Mouse (Mus musculus): Measurements from ENCODE around the gene Rnf123. TPM values are rescaled to one million over a fixed set of nuclear protein-coding genes. Genes with fewer than 3 reads are reported as not detected.
A peak's percentile ranks its signal among the peaks of the same experiment; 100 is the strongest.

Gene Rnf123
- polyA plus RNA-seq, 1 experiment: 33.4 TPM

DNA sequence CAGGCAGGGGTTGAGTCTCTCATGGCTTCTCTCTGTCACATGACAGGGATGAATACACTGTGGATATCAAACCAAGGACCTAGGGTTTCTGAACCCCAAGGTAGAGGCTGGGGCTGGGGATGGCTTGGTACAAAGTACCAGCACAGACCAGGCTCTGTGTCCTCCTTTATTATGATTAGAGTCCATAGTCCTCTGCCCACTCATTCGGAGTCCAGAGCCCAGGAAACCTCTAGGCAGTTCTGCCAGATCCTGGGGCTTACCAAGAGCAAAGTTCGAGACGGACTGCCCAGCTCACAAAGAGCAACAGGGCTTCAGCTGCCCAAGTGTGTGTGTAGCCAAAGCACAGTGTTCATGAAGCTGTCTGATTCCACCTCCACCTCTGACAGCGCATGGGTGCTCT is 2.1 kb upstream of the Rnf123 start:
- TF ChIP-seq MYOD1 (IDR thresholded peaks at IDR 0.05; ENCODE audit: control insufficient read depth in 1 of 3, insufficient read length in 2 of 3, low read depth in 2 of 3) (no peak), SRF (IDR thresholded peaks at IDR 0.05; ENCODE audit: control insufficient read depth, insufficient read length, low read depth) (no peak), MAX (IDR thresholded peaks at IDR 0.05; ENCODE audit: low read depth) (no peak)
- Histone ChIP-seq H3K36me3 (ENCODE audit: control insufficient read depth, insufficient read depth) (peaks cover 5% of the 10 kb centered on the region), H3K4me2 (ENCODE audit: low read depth) (no peak overlapping the region), H3ac (ENCODE audit: control insufficient read depth, insufficient read length) (no peak overlapping the region), H3K79me2 (ENCODE audit: control insufficient read depth, insufficient read depth) (no peaks in the 10 kb centered on the region), H3K4me3 (no peak overlapping the region), H3K27me3 (ENCODE audit: control insufficient read depth, insufficient read depth, insufficient read length) (no peaks in the 10 kb centered on the region)

DNA sequence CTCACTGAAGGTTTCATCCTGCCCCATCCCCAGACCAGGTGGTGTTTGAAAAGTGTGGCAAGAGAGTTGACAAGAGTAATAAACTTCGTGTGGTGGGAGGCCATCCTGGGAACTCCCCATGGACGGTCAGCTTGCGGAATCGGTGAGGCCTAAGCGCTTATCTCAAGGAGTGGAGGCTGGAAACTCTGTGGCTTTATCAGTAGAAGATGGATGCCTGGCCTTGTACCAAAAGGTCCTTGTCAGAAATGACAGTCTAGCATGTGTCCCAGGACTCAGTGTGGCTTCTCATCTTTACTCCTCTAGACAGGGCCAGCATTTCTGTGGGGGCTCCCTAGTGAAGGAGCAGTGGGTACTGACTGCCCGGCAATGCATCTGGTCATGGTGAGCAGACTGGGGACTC is 415 bp upstream of the Rnf123 start:
- Histone ChIP-seq H3ac (ENCODE audit: control insufficient read depth, insufficient read length) (no peak overlapping the region), H3K79me2 (ENCODE audit: control insufficient read depth, insufficient read depth) (peaks cover 4% of the 10 kb centered on the region), H3K36me3 (ENCODE audit: control insufficient read depth, insufficient read depth) (peaks cover 5% of the 10 kb centered on the region), H3K27me3 (ENCODE audit: control insufficient read depth, insufficient read depth, insufficient read length) (no peaks in the 10 kb centered on the region), H3K4me3 (no peak overlapping the region), H3K4me2 (ENCODE audit: low read depth) (no peak overlapping the region)
- no peak for TF ChIP-seq MYOD1 (IDR thresholded peaks at IDR 0.05; ENCODE audit: control insufficient read depth in 1 of 3, insufficient read length in 2 of 3, low read depth in 2 of 3)
- no peak for TF ChIP-seq POLR2AphosphoS2 (IDR thresholded peaks at IDR 0.05; ENCODE audit: insufficient read length, low read depth)
- TF ChIP-seq TCF12 (IDR thresholded peaks at IDR 0.05; ENCODE audit: insufficient read depth, poor library complexity, severe bottlenecking): no peak
- no peak for TF ChIP-seq USF1 (IDR thresholded peaks at IDR 0.05; ENCODE audit: low read depth)
- TF ChIP-seq POLR2A (IDR thresholded peaks at IDR 0.05; ENCODE audit: insufficient read length, low read depth): no peak
- no peak for TF ChIP-seq CEBPB (IDR thresholded peaks at IDR 0.05; ENCODE audit: insufficient read depth, poor library complexity, severe bottlenecking)
- TF ChIP-seq SRF (IDR thresholded peaks at IDR 0.05; ENCODE audit: control insufficient read depth, insufficient read length, low read depth): no peak
- TF ChIP-seq REST (IDR thresholded peaks at IDR 0.05; ENCODE audit: insufficient read depth, insufficient read length): no peak
- TF ChIP-seq MYOG (IDR thresholded peaks at IDR 0.05; ENCODE audit: control insufficient read depth in 1 of 3, insufficient read depth in 1 of 3, insufficient read length in 2 of 3, low read depth in 2 of 3): no peak

DNA sequence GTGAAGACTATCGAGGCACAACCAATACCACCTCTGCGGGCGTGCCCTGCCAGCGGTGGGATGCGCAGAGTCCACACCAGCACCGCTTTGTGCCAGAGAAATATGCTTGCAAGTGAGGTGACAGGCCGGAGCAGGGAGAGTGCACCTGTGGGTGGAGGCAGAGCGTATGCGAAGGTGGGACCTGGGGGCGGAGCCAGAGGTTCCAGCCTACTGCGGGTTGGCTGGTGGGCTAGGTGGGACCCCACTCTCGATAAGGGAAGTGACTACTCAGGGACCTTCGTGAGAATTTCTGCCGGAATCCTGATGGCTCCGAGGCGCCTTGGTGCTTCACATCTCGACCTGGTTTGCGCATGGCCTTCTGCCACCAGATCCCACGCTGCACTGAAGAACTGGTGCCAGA is 597 bp downstream of the Rnf123 start:
- no peak overlapping the region for H3K4me3 ChIP-seq
- peaks cover 8% of the 10 kb centered on the region for H3K79me2 ChIP-seq (ENCODE audit: control insufficient read depth, insufficient read depth)
- H3K36me3 ChIP-seq (ENCODE audit: control insufficient read depth, insufficient read depth): no peaks in the 10 kb centered on the region
- TF ChIP-seq E2F4 (IDR thresholded peaks at IDR 0.05; ENCODE audit: insufficient read depth) (no peak), CEBPB (IDR thresholded peaks at IDR 0.05; ENCODE audit: insufficient read depth, poor library complexity, severe bottlenecking) (no peak), TCF12 (IDR thresholded peaks at IDR 0.05; ENCODE audit: insufficient read depth, poor library complexity, severe bottlenecking) (no peak), POLR2AphosphoS2 (IDR thresholded peaks at IDR 0.05; ENCODE audit: insufficient read length, low read depth) (no peak), TCF3 (IDR thresholded peaks at IDR 0.05; ENCODE audit: insufficient read length, low read depth) (no peak), MYOD1 (IDR thresholded peaks at IDR 0.05; ENCODE audit: control insufficient read depth in 1 of 3, insufficient read length in 2 of 3, low read depth in 2 of 3) (no peak), SRF (IDR thresholded peaks at IDR 0.05; ENCODE audit: control insufficient read depth, insufficient read length, low read depth) (no peak), USF1 (IDR thresholded peaks at IDR 0.05; ENCODE audit: low read depth) (no peak), REST (IDR thresholded peaks at IDR 0.05; ENCODE audit: insufficient read depth, insufficient read length) (no peak)
- no peak overlapping the region for H3ac ChIP-seq (ENCODE audit: control insufficient read depth, insufficient read length)
- H3K27me3 ChIP-seq (ENCODE audit: control insufficient read depth, insufficient read depth, insufficient read length): no peaks in the 10 kb centered on the region
- H3K4me2 ChIP-seq (ENCODE audit: low read depth): no peak overlapping the region

DNA sequence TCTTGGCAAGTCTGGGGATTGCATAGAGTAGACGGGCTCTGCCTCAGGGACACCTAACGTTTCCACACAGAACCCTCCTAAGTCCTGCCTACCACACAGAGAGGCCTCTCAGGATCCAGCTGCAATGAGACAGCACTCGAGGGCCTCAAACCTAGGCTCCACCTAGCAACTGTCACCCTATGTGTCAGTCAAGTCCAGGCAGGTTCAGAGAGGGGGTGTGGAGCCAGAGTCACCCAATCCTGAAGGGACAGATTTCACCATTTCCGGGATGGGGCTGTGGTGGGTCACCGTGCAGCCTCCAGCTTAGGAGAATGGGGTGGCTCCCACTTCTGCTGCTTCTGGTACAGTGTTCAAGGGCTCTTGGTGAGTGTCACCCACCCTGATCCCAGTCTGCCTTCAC is 3.0 kb downstream of the Rnf123 start, which contains the start of gene Mst1:
Mst1 (plus strand) TSS at position 269 of the 400 bp plus-strand sequence.
- peaks cover 8% of the 10 kb centered on the region for H3K79me2 ChIP-seq (ENCODE audit: control insufficient read depth, insufficient read depth)
- no peak for TF ChIP-seq SRF (IDR thresholded peaks at IDR 0.05; ENCODE audit: control insufficient read depth, insufficient read length, low read depth)
- TF ChIP-seq POLR2A (IDR thresholded peaks at IDR 0.05; ENCODE audit: insufficient read length, low read depth): no peak
- no peak for TF ChIP-seq USF1 (IDR thresholded peaks at IDR 0.05; ENCODE audit: low read depth)
- TF ChIP-seq CEBPB (IDR thresholded peaks at IDR 0.05; ENCODE audit: insufficient read depth, poor library complexity, severe bottlenecking): no peak
- TF ChIP-seq E2F4 (IDR thresholded peaks at IDR 0.05; ENCODE audit: insufficient read depth): no peak
- no peak for TF ChIP-seq TCF3 (IDR thresholded peaks at IDR 0.05; ENCODE audit: insufficient read length, low read depth)
- no peak for TF ChIP-seq REST (IDR thresholded peaks at IDR 0.05; ENCODE audit: insufficient read depth, insufficient read length)
- TF ChIP-seq MYOG (IDR thresholded peaks at IDR 0.05; ENCODE audit: control insufficient read depth in 1 of 3, insufficient read depth in 1 of 3, insufficient read length in 2 of 3, low read depth in 2 of 3): no peak
- no peak for TF ChIP-seq TCF12 (IDR thresholded peaks at IDR 0.05; ENCODE audit: insufficient read depth, poor library complexity, severe bottlenecking)
- TF ChIP-seq POLR2AphosphoS2 (IDR thresholded peaks at IDR 0.05; ENCODE audit: insufficient read length, low read depth): no peak
- no peak for TF ChIP-seq MAX (IDR thresholded peaks at IDR 0.05; ENCODE audit: low read depth)
- no peak for TF ChIP-seq MYOD1 (IDR thresholded peaks at IDR 0.05; ENCODE audit: control insufficient read depth in 1 of 3, insufficient read length in 2 of 3, low read depth in 2 of 3)
- peak within 1 kb of the TSS; percentile 71 for H3K4me3 ChIP-seq
- H3ac ChIP-seq (ENCODE audit: control insufficient read depth, insufficient read length): peak within 1 kb of the TSS; percentile 68
- H3K27me3 ChIP-seq (ENCODE audit: control insufficient read depth, insufficient read depth, insufficient read length): no peaks in the 10 kb centered on the region
- H3K36me3 ChIP-seq (ENCODE audit: control insufficient read depth, insufficient read depth): no peaks in the 10 kb centered on the region
- H3K4me2 ChIP-seq (ENCODE audit: low read depth): peak within 1 kb of the TSS; percentile 88

DNA sequence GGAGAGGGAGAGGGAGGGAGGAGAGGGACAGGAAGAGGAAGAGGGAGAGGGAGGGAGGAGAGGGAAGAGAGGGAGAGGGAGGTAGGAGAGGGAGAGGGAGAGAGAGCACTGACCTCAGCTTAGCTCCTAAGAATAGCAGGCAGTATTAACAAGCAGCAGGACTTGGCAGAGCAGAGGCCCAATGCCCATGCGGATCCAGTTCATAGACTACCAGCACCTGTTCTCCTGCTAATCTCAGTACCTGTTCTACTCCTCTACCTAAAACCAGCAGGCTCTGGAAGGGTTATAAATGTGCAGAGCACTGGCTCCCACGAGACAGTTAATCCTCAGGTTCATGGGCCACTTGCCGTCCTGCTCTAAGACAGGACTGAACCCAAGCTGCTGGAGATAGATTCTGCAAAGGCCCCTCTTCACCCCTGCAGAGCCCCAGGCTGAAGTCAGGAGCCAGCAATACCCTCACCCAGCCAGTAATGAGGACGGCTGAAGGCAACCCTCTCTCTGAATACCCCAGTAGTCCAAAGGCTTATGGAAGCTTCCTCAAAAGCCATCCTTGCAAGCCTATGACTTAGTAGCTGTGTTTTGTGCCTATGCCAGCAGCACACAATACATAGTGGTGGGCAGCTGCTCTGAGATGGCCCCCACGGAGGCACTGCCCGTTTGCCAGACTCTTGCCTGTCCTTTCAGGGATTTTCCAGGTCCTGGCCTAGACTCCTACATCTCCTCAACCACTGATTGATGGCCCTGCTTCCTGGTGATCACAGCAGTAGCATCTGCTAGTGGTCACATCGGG is 9.8 kb downstream of the Rnf123 start:
- TF ChIP-seq CEBPB (IDR thresholded peaks at IDR 0.05; ENCODE audit: insufficient read depth, poor library complexity, severe bottlenecking): no peak
- no peak for TF ChIP-seq SRF (IDR thresholded peaks at IDR 0.05; ENCODE audit: control insufficient read depth, insufficient read length, low read depth)
- no peak for TF ChIP-seq TCF12 (IDR thresholded peaks at IDR 0.05; ENCODE audit: insufficient read depth, poor library complexity, severe bottlenecking)
- TF ChIP-seq E2F4 (IDR thresholded peaks at IDR 0.05; ENCODE audit: insufficient read depth): no peak
- TF ChIP-seq MYOG (IDR thresholded peaks at IDR 0.05; ENCODE audit: control insufficient read depth in 1 of 3, insufficient read depth in 1 of 3, insufficient read length in 2 of 3, low read depth in 2 of 3): no peak
- TF ChIP-seq POLR2A (IDR thresholded peaks at IDR 0.05; ENCODE audit: insufficient read length, low read depth): no peak
- no peak for TF ChIP-seq MYOD1 (IDR thresholded peaks at IDR 0.05; ENCODE audit: control insufficient read depth in 1 of 3, insufficient read length in 2 of 3, low read depth in 2 of 3)
- no peak for TF ChIP-seq POLR2AphosphoS2 (IDR thresholded peaks at IDR 0.05; ENCODE audit: insufficient read length, low read depth)
- no peak for TF ChIP-seq TCF3 (IDR thresholded peaks at IDR 0.05; ENCODE audit: insufficient read length, low read depth)
- TF ChIP-seq MAX (IDR thresholded peaks at IDR 0.05; ENCODE audit: low read depth): no peak
- TF ChIP-seq USF1 (IDR thresholded peaks at IDR 0.05; ENCODE audit: low read depth): no peak
- no peak for TF ChIP-seq REST (IDR thresholded peaks at IDR 0.05; ENCODE audit: insufficient read depth, insufficient read length)
- no peak overlapping the region for H3K4me2 ChIP-seq (ENCODE audit: low read depth)
- peaks cover under 1% of the 10 kb centered on the region for H3K79me2 ChIP-seq (ENCODE audit: control insufficient read depth, insufficient read depth)
- H3K4me3 ChIP-seq: no peak overlapping the region
- no peak overlapping the region for H3ac ChIP-seq (ENCODE audit: control insufficient read depth, insufficient read length)
- H3K36me3 ChIP-seq (ENCODE audit: control insufficient read depth, insufficient read depth): peaks cover 5% of the 10 kb centered on the region
- H3K27me3 ChIP-seq (ENCODE audit: control insufficient read depth, insufficient read depth, insufficient read length): no peaks in the 10 kb centered on the region

Data from myocyte (in vitro differentiated cells).